ENCODE assay signal across 10 mouse cellular contexts in the genomic region with DNA sequence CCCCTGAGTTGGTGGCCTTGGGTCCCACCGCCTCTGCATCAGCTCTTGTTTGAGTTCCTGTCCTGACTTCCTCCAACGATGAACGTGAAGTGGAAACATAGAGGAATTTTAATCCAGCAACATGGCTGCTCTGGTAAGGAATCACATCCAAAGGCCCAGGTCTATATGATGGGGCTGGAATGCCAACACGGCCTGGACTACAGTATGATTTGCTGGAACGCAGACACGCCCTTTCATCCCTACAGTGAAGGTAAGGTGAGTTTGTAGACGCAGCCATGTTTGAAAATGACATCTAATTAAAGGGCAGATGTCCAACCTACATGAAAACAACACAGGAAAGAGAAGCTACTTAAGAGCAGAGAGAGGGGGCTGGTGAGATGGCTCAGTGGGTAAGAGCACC. TPM values are rescaled to one million over a fixed set of nuclear protein-coding genes. Genes with fewer than 3 reads are reported as not detected.
DNase-seq lines count a peak whose midpoint lies in the region; ATAC-seq and TF ChIP-seq lines count a peak whose summit lies in the region.
"Had no signal": no experiment of that assay in that cellular context is flagged by ENCODE, and none has a peak within 500 bp of the region (broad histone marks: within the 10 kb centered on the region; RNA-seq: fewer than 3 reads in every experiment).

No protein-coding gene starts in this region.

- 90% methylated on average over 7 of the region's 7 CpGs for WGBS in hindbrain, embryonic 15.5 days
- WGBS in hindbrain, embryonic 12.5 days, result 89% methylated on average over 7 of the region's 7 CpGs
- 90% methylated on average over 7 of the region's 7 CpGs for WGBS in hindbrain, postnatal 0 days

- no peak for DNase-seq in ES-E14 (ENCODE audit: low read depth, low spot score)
- peak; percentile 32 for DNase-seq in ZHBTc4 (ENCODE audit: low read depth, low spot score)
- no peak for DNase-seq in hindbrain, postnatal 0 days (ENCODE audit: low spot score)
- no peak for DNase-seq in right cerebral cortex, postnatal 36 days (ENCODE audit: low spot score in 2 of 2)
- no peak for DNase-seq in B cell, adult 2 months
- DNase-seq in urinary bladder, postnatal 14 days (ENCODE audit: low spot score), result no peak

- H3K27me3 ChIP-seq in hindbrain, embryonic 15.5 days, result no peaks in the 10 kb centered on the region
- H3K27me3 ChIP-seq in hindbrain, embryonic 12.5 days, result no peaks in the 10 kb centered on the region
- no peaks in the 10 kb centered on the region for H3K27me3 ChIP-seq in hindbrain, postnatal 0 days (ENCODE audit: insufficient read depth, low read length)
- H3K27me3 ChIP-seq: liver, embryonic 15.5 days had no signal

- ATAC-seq in hindbrain, embryonic 15.5 days (ENCODE audit: low FRiP score, low read depth), result no peak
- no peak for ATAC-seq in hindbrain, embryonic 12.5 days (ENCODE audit: low FRiP score)
- no peak for ATAC-seq in hindbrain, postnatal 0 days

- no peak overlapping the region for H3K27ac ChIP-seq in hindbrain, embryonic 15.5 days (replicated peaks)
- H3K27ac ChIP-seq in hindbrain, embryonic 12.5 days, result no peak overlapping the region
- H3K27ac ChIP-seq in ES-E14 (ENCODE audit: insufficient read depth, low read depth, low read length, poor library complexity, severe bottlenecking), result no peak overlapping the region; the same call in 1 of the 2 replicates
- H3K27ac ChIP-seq in hindbrain, postnatal 0 days, result no peak overlapping the region

- in situ Hi-C loops in ES-E14 (cut with MboI; ENCODE audit: low sequenced_read_pairs in 2 of 2, unreplicated experiment in 2 of 2), result no loop called here

- no peak overlapping the region for H3K9ac ChIP-seq in hindbrain, embryonic 15.5 days
- no peak overlapping the region for H3K9ac ChIP-seq in hindbrain, embryonic 12.5 days
- peak overlapping the region; percentile 10; the same call in 1 of the 2 replicates for H3K9ac ChIP-seq in ES-E14 (ENCODE audit: insufficient read depth, low read depth, low read length, poor library complexity, severe bottlenecking)
- H3K9ac ChIP-seq in hindbrain, postnatal 0 days (replicated peaks; ENCODE audit: low read length), result no peak overlapping the region
- H3K9ac ChIP-seq: liver, embryonic 15.5 days had no signal

- H3K36me3 ChIP-seq in hindbrain, embryonic 15.5 days, result peaks cover 14% of the 10 kb centered on the region
- H3K36me3 ChIP-seq in hindbrain, embryonic 12.5 days, result peaks cover 34% of the 10 kb centered on the region
- peaks cover 28% of the 10 kb centered on the region for H3K36me3 ChIP-seq in ES-E14 (ENCODE audit: control insufficient read depth, insufficient read depth, low read length, poor library complexity, severe bottlenecking)
- peaks cover 16% of the 10 kb centered on the region for H3K36me3 ChIP-seq in hindbrain, postnatal 0 days (ENCODE audit: insufficient read depth, low read length)

- H3K4me3 ChIP-seq in hindbrain, embryonic 15.5 days, result no peak overlapping the region
- H3K4me3 ChIP-seq in hindbrain, embryonic 12.5 days, result no peak overlapping the region
- H3K4me3 ChIP-seq in ES-E14 (ENCODE audit: insufficient read depth in 1 of 2, low read depth in 1 of 2, low read length in 2 of 2, poor library complexity in 1 of 2, severe bottlenecking in 1 of 2), result peak overlapping the region in 1 of 2 experiments; percentile 22; a peak in 1 of 4 replicates
- H3K4me3 ChIP-seq in hindbrain, postnatal 0 days (ENCODE audit: low read length), result no peak overlapping the region

- H3K9me3 ChIP-seq in hindbrain, embryonic 15.5 days, result no peaks in the 10 kb centered on the region
- no peaks in the 10 kb centered on the region for H3K9me3 ChIP-seq in hindbrain, embryonic 12.5 days (replicated peaks)
- H3K9me3 ChIP-seq in ES-E14 (ENCODE audit: control insufficient read depth, insufficient read depth, low read depth, low read length), result no peaks in the 10 kb centered on the region
- H3K9me3 ChIP-seq in hindbrain, postnatal 0 days (ENCODE audit: low read length), result no peaks in the 10 kb centered on the region
- H3K9me3 ChIP-seq: liver, embryonic 15.5 days had no signal

- TF ChIP-seq CTCF in hindbrain, postnatal 0 days (IDR thresholded peaks at IDR 0.05; ENCODE audit: low read depth), result no peak

- peaks cover 37% of the 10 kb centered on the region for H3K4me1 ChIP-seq in hindbrain, embryonic 15.5 days (replicated peaks)
- peaks cover 24% of the 10 kb centered on the region for H3K4me1 ChIP-seq in hindbrain, embryonic 12.5 days
- peaks cover 0 to 11% of the 10 kb centered on the region in 2 experiments; a peak in 2 of 4 replicates for H3K4me1 ChIP-seq in ES-E14 (ENCODE audit: control insufficient read depth in 2 of 2, insufficient read depth in 2 of 2, low read length in 2 of 2, poor library complexity in 1 of 2)
- H3K4me1 ChIP-seq in hindbrain, postnatal 0 days (ENCODE audit: insufficient read depth, low read length), result no peaks in the 10 kb centered on the region; the same call in 1 of the 2 replicates

- H3K4me2 ChIP-seq in hindbrain, embryonic 15.5 days, result peak overlapping the region; percentile 90
- no peak overlapping the region for H3K4me2 ChIP-seq in hindbrain, embryonic 12.5 days (replicated peaks)
- H3K4me2 ChIP-seq in hindbrain, postnatal 0 days (ENCODE audit: low read depth, low read length), result 0 out of 2 replicates have a peak overlapping the region, but pooled peaks have one; percentile 75

TF ChIP-seq in ES-E14, 5 proteins besides CTCF, POLR2A, EP300 and RAD21:
- TF ChIP-seq ZC3H11A (IDR thresholded peaks at IDR 0.05; ENCODE audit: borderline replicate concordance, low read depth, low read length), result no peak
- no peak for TF ChIP-seq MAFK (IDR thresholded peaks at IDR 0.05; ENCODE audit: insufficient read depth, low read depth, low read length)
- no peak for TF ChIP-seq ZNF384 (IDR thresholded peaks at IDR 0.05; ENCODE audit: low read depth, low read length)
- no peak for TF ChIP-seq CHD2 (IDR thresholded peaks at IDR 0.05; ENCODE audit: low read depth, low read length)
- no peak for TF ChIP-seq HCFC1 (IDR thresholded peaks at IDR 0.05; ENCODE audit: borderline replicate concordance, insufficient read depth, low read length)
TF ChIP-seq in ES-E14: peak in this region for 0.

RNA-seq across cellular contexts. Expression of a gene that starts 1.4 kb away (rescaled TPM):
- polyA plus RNA-seq in hindbrain, embryonic 15.5 days (2015; fragmentation: Nextera tagmentation; extraction: Ambion mirVana), result 139 and 143 TPM in 2 replicates
- 121 and 147 TPM in 2 replicates for polyA plus RNA-seq in hindbrain, embryonic 12.5 days (2016; fragmentation: Nextera tagmentation; extraction: Ambion mirVana)
- 187 and 246 TPM in 2 replicates for total RNA-seq in ES-E14 (2012; rRNA removed)
- total RNA-seq in hindbrain, postnatal 0 days (2014; rRNA removed), result 67.1 and 122 TPM in 2 replicates
- polyA plus RNA-seq in hindbrain, postnatal 0 days (2015; fragmentation: Nextera tagmentation; extraction: Ambion mirVana), result 164 and 172 TPM in 2 replicates

RNA-seq across cellular contexts. Expression of a gene that starts 1.8 kb away (rescaled TPM):
- polyA plus RNA-seq in hindbrain, embryonic 15.5 days (2015; fragmentation: Nextera tagmentation; extraction: Ambion mirVana), result 16.2 and 16.7 TPM in 2 replicates
- polyA plus RNA-seq in hindbrain, embryonic 12.5 days (2016; fragmentation: Nextera tagmentation; extraction: Ambion mirVana), result 15.3 and 17.1 TPM in 2 replicates
- 22.3 and 27.7 TPM in 2 replicates for total RNA-seq in ES-E14 (2012; rRNA removed)
- total RNA-seq in hindbrain, postnatal 0 days (2014; rRNA removed), result 17.0 and 17.6 TPM in 2 replicates
- polyA plus RNA-seq in hindbrain, postnatal 0 days (2015; fragmentation: Nextera tagmentation; extraction: Ambion mirVana), result 8.6 and 9.3 TPM in 2 replicates

RNA-seq across cellular contexts. Expression of a gene that starts 13.8 kb away (rescaled TPM):
- polyA plus RNA-seq in hindbrain, embryonic 15.5 days (2015; fragmentation: Nextera tagmentation; extraction: Ambion mirVana), result 104 and 108 TPM in 2 replicates
- polyA plus RNA-seq in hindbrain, embryonic 12.5 days (2016; fragmentation: Nextera tagmentation; extraction: Ambion mirVana), result 53.6 and 56.9 TPM in 2 replicates
- total RNA-seq in ES-E14 (2012; rRNA removed), result 4.1 and 10.3 TPM in 2 replicates
- 113 and 150 TPM in 2 replicates for total RNA-seq in hindbrain, postnatal 0 days (2014; rRNA removed)
- polyA plus RNA-seq in hindbrain, postnatal 0 days (2015; fragmentation: Nextera tagmentation; extraction: Ambion mirVana), result 88.1 and 93.7 TPM in 2 replicates

RNA-seq across cellular contexts. Expression of a gene that starts 17.5 kb away (rescaled TPM):
- polyA plus RNA-seq in hindbrain, embryonic 15.5 days (2015; fragmentation: Nextera tagmentation; extraction: Ambion mirVana), result 7.3 and 10.5 TPM in 2 replicates
- 0.65 and 1.4 TPM in 2 replicates for polyA plus RNA-seq in hindbrain, embryonic 12.5 days (2016; fragmentation: Nextera tagmentation; extraction: Ambion mirVana)
- 0.22 TPM in 1 of 2 replicates, not detected in the other for total RNA-seq in ES-E14 (2012; rRNA removed)
- total RNA-seq in hindbrain, postnatal 0 days (2014; rRNA removed), result 22.1 and 34.8 TPM in 2 replicates
- polyA plus RNA-seq in hindbrain, postnatal 0 days (2015; fragmentation: Nextera tagmentation; extraction: Ambion mirVana), result 19.4 and 22.4 TPM in 2 replicates
- total RNA-seq: megakaryocyte-erythroid progenitor cell, adult 5-6 weeks had no signal

RNA-seq across cellular contexts. Expression of a gene that starts 44.7 kb away (rescaled TPM):
- polyA plus RNA-seq in hindbrain, embryonic 15.5 days (2015; fragmentation: Nextera tagmentation; extraction: Ambion mirVana), result 58.7 and 61.0 TPM in 2 replicates
- polyA plus RNA-seq in hindbrain, embryonic 12.5 days (2016; fragmentation: Nextera tagmentation; extraction: Ambion mirVana), result 27.3 and 40.6 TPM in 2 replicates
- total RNA-seq in ES-E14 (2012; rRNA removed), result 35.8 and 55.3 TPM in 2 replicates
- 35.1 and 36.3 TPM in 2 replicates for total RNA-seq in hindbrain, postnatal 0 days (2014; rRNA removed)
- 47.0 and 49.9 TPM in 2 replicates for polyA plus RNA-seq in hindbrain, postnatal 0 days (2015; fragmentation: Nextera tagmentation; extraction: Ambion mirVana)
